Mouse (Mus musculus): Measurements from ENCODE around the gene Prdm10.

The Prdm10 gene

DNA sequence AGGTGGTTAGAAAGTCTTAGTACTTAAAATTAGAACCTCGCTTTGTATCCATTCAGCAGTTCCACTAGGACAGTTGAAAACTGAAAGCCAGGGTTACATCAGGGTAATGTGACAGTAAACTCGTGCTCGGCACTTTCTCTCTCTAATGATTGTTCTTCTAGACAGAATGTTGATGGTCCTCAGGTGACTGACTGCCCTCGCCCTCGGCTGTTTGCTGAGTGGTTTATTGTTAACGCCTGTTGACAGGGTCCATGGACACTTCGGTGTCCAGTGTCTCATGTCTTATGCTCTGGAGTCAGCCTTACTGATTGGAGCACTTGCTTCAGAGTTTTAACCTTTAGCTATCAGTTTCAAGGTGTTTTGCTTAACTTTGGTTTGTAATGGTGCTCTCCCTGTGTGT, 73.7 kb downstream of the Prdm10 start:
- no peak for DNase-seq (ENCODE audit: low read depth, low spot score)

DNA sequence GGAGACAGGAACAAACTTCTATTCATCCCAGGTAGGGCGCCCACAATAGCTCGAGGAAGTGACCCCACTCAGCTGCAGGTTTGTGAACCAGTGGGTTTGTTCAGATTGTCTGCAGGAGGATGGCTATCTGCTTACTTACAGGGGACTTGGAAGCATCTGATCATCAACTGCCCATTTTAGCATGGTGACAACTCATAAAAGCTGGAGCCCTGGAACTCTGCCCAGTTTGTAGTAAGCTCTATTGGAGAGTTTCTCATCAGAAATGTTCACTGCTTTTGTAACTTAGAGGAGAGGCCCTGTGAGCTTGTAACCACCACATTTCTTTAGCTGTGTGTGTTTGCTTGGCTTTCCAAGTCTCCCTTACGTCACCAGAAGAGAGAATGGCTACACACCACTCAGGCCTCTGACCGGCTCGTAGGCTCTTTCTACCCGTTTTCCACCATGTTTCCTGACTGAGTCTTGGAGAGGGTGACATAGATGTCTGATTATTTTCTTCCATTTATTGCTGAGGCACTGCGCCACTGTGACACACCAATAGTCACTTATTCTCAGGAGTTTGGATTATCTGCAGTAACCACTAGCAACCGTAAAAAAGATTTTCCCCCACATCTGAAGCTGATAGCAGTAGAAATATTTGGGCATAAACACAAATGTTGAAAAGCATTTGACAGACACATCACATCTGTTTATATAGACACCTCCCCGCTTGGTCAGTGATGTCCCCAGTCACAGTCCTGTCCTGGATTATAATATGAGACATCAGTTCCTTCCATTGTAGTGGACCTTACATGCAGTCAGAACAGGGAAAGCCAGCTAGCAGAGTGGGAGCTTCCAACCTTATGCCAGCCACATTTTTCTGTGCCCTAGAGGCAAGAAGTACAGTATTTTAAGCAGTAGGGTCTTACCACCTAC, 83.6 kb downstream of the Prdm10 start:
- DNase-seq (ENCODE audit: low read depth, low spot score), result no peak

DNA sequence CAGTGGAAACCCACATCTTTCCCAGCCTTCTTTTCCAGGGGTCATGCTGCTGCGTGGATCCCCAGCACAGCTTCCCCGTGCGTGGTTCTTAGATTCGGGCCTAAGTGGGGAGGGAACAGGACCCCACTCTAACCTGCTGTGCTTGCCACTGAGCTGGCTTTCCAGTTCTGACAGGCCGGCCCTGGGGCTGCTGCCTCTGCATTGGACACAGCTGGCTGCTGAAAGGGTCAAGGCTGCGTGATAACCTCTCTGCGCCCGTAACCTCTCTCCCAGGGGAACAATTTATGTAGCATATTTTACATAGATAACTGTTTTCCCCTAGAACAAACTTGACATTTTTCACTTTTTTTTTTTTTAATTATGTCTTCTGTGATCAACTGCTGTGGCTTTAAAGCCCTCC, 84.7 kb downstream of the Prdm10 start:
- DNase-seq (ENCODE audit: low read depth, low spot score), result no peak

DNA sequence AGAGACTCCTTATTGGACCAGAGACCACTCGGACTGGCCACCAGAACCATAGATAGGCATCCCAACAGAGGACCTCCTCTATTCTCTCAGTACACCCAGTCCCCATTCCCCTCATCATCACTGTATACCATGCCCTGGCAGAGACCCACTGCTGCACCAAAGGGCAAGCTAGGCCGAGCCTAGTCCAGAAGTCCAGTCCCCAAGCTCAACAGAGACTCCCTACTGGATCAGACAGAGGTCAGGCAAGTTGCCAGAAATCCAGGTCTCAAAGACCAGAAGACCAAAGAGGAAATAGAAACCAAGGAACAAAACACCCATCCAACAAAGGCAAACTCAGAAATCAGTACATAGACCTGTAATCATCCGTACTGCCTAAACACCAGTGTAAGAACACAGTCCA, 91.4 kb downstream of the Prdm10 start:
- no peak for DNase-seq (ENCODE audit: low read depth, low spot score)

DNA sequence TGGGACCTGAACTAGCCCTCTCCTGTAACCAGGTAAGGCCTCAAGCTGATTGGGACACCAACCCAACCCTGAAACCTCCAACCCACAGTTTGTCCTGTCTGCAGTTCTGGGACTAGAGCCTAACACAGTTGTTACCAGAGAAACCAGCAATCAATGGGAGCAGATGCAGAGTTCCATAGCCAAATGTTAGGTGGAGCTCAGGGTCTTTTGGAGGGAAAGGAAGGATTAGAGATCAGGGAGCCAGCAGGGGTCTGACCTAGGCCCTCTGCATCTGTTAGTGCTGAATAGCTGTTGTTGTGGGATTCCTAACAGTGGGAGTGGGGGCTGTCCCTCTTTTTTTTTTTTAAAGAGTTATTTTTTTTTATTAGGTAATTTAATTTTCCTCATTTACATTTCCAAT, 96.3 kb downstream of the Prdm10 start:
- no peak for DNase-seq (ENCODE audit: low read depth, low spot score)

DNA sequence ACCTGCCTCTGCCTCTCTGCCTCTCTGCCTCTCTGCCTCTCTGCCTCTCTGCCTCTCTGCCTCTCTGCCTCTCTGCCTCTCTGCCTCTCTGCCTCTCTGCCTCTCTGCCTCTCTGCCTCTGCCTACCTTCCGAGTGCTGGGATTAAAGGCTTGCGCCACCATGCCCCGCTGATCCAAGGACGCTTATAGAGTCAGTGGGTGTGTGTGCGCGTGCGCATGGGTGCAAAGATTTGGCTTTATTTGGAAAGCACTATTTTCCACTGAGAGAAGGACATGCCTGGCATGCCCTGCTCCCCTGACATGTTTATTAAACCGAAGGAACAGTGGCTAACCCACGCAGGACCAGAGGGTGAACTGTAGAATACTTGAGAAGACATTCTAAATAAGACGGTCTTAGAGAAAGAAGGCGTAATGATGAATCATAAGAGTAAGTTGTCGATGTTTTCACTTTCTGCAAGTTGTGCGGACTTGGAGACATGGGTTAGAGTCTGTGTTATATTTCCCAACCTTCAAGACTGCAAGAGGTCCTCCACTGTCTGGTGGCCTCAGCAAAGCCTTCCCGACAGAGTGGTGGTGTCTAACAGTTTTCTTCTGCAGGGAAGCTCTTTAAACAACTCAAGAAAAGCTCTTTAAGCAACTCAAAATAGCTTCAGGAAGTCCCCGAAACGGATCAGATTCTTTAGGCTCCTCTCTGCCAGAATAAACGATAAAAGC, 104.6 kb downstream of the Prdm10 start:
- no peak for DNase-seq (ENCODE audit: low read depth, low spot score)

DNA sequence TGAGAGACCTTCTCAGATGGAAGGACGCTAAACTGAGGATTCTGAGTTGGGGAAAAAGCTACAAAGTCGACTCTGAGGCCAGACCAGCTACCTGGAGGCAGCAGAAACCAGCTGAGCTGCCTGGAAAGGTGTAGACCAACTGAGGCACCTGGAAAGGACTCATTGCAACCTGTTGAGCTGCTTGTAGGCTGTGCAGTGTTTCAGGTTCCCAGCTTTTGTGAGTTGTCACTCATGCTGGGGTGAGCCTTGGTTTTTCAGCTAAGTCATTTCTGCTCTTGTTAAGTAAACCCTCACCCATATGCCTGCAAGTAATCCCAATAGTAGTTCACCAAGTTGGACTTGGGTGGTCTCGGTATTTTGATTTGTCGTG, 105.1 kb downstream of the Prdm10 start:
- DNase-seq (ENCODE audit: low read depth, low spot score), result no peak

DNA sequence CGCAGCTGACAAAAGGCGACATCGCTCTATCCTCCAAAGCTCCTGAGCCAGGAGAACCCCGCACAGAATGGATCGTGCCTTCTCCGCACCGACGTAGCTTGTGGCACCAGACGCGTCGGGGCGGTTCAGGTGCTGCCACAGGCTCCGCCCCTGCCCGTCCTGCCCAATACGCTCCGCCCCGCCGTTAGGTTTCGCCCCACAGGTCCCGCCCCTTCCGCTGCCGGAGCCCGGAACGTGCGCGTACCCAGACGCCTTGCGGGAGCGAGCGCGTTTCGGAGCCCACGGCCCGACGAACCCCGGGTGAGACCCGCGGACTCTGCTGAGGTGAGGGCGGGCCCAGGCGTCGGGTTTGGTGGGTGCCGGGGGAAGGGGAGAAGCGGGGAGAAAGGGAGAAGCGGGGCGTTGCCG, 105.6 kb downstream of the Prdm10 start, which contains the start of gene Nfrkb:
Gene Nfrkb, plus strand, starts transcription at position 246 of the 408 bp plus-strand sequence.
- DNase-seq (ENCODE audit: low read depth, low spot score), result peak; percentile 84

DNA sequence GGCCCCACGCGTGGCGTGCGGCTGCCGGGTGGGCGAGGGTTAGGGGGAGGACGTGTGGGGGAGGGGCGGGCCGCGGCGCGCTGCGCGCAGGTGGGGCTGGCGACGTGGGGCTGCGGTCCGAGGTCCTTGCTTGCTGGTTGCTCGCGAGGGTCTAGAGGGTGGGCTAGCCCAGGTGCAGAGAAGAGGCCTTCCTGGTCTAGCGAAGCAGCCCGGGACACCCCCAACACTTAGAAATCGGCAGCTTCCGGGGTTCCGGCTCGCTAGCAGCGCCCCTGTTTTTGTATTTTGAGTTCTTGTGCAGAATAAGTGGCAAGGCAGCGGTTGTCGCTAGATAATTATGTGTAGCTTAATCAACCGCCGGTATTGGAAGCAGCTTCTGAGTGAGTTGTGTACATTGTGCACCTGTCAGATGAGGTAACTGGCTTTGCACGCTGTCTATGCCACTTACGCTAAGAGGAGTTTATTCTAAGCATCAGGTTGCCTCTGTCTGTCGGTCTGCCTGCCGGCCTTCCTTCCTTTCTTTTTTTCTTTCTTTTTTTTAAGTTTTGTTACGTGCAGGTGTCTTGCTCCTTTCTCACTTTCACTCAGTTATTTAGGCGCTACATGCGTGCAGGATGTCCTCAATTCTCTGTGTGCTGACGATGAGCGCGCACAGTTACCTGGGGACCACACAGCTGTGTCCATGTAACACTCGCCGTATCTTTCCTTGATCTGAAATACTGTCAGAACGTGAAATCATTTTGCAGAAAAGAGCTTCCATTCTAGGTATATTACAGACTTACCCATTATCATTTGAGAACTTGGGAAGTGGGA, 106.2 kb downstream of the Prdm10 start:
- DNase-seq (ENCODE audit: low read depth, low spot score), result no peak

DNA sequence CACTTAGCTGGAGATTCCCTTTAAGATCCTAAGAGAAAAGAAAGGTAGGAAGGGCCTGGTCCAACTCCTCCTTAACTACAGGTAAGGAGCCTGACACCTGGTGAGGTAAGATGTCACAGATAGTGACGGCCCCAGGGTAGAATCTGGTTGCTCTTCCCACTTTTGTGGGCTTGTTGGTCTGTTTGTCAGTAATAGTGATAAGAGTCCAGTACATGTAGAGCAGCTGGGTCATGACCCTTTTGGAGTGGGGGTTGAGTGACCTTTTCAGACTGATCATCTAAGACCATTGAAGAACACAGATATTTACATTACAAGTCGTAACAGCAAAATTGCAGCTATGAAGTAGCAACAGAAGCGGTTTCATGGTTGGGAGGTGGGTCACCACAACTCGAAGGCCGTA, 106.9 kb downstream of the Prdm10 start:
- DNase-seq (ENCODE audit: low read depth, low spot score), result no peak

DNA sequence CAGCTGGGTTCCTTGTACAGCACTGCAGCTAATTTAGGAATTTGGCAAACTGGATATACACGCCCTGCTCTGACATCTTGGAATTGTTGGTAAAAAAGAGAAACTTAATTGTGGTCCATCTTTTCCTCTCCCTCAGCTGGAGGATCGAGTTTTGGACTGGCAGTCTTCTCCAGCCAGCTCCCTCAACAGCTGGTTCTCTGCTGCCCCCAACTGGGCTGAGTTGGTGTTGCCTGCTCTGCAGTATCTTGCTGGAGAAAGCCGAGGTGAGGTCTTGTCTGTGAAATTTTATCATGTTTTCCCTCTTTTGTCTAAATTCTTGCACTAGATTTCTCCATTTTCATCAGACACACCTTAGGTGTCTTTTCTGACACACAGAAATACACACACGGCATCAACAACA, 120.1 kb downstream of the Prdm10 start:
- no peak for DNase-seq (ENCODE audit: low read depth, low spot score)

DNA sequence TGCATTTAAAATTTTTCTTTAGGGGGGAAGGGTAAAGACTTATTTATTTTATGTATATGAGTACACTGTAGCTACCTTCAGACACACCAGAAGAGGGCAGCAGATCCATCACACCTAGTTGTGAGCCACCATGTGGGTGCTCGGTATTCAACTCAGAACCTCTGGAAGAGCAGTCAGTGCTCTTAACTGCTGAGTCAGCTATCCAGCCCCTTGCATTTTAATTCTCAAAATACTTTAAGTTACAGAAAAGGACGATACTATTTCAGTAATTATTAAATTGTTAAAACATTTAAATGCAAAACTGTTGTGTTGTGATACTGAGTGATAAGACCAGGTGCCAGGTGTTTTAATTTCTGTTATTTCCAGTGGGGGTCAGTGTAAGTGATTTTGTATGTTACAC, 124.0 kb downstream of the Prdm10 start:
- DNase-seq (ENCODE audit: low read depth, low spot score), result no peak

DNA sequence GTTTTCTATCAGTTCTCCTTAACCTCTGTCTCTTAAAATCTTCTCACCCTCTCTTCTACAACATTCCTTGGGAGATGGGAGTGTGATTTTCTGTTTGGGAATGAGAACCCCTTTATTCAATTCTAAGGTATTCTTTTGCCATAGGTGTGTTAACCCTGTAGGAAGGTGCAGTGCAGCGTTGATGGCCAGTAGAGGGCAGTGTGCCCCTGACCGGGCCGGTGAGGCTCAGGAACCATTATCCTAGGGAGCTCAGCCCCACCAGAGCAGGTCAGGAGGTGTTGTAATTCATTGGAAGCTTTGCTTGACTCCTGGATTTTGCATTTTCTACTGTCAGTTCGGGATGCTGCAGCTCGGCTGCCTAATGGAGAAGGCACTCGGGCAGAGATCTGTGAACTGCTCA, 124.9 kb downstream of the Prdm10 start:
- no peak for DNase-seq (ENCODE audit: low read depth, low spot score)

DNA sequence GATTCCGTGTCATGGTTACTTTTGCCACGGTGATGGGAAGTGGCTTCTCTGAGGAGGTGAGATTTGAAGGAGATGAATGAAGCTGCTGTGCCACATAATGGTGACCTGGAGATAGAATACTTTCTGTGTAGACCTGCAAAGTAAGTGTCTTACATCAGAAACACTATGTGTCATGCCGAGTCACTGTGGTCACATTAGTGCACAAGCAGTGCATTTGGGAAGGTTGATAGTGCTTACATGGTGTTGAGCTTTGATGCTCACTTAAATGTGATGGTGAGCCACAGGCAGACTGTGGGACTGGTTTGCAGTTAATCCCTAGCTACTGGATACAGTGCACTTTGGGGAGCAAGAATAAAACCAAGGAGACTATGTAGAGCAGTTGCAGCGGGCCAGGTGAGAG, 131.8 kb downstream of the Prdm10 start:
- no peak for DNase-seq (ENCODE audit: low read depth, low spot score)

DNA sequence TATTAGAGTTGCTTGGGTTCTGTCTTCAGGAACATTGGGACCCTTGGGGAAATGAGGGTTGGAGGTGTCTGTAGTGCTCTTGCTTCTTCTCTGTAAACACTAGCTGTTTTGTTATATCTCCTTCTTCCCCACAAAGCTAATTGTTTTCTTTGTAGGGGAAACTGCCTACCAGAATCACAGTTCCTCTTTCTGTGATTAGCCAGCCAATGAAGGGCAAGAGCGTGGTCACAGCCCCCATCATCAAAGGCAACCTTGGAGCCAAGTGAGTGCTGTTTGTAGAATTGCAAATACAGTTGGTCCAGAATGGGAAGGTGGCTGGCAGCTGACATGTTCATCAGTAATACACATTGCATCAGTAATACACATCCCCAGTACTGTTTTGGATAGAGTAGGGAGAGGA, 138.5 kb downstream of the Prdm10 start:
- no peak for DNase-seq (ENCODE audit: low read depth, low spot score)

DNA sequence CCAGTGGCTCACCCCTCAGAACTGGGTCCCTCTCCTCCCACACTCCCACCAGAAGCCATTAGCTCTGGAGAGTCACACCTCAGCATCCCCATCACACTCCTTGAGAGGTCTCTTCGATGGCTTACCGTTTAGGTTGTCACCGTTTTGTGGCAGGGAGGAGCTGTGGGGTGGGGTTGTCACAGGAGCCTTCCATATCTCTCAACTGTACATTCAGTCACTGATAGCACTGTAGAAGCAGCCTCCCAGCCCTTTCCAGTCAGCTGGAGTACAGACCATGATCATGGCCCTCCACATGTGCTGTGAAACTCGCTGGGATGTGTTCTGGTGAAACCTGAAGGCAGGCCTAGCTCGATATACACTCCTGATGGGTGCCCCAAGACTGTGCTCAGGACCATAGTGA, 141.8 kb downstream of the Prdm10 start:
- DNase-seq (ENCODE audit: low read depth, low spot score), result no peak

DNA sequence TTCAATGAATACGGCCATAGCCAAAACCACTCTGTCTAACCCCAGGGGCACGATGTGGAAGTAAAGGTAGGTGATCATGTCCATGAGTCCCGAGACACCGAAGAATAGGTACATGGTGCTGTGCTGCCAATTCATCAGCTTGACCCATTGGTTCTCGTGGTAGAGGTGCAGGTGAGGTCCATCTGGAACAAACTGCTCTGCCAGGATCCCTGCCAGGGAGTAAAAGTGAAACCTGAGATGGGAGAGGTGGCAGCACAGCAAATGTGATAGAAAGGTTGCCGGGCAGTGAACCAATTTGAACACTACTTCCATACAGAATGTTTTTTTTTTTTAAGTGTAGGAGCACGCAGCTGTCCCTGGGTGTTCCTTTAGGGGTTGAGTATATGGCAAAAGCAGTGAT, 148.6 kb downstream of the Prdm10 start:
- no peak for DNase-seq (ENCODE audit: low read depth, low spot score)

DNA sequence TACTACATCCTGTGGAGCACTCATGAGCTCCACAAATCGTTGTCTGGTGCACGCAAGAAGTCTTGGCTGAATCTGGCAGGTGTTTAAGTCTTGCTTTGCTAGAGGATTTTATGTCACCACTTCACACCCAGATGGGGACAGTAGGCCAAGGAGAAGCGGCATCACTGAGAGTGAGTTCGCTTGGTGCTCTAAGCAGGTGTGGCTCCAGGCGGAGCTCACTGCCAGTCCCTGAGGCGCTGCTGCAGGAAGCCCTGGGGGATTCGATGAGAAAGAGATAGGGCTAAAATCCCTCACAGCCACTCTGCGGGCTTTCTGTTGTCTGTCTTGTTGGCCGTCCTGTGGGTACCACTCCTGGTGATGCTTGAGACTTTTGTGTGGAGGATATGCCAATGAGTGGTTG, 149.7 kb downstream of the Prdm10 start:
- no peak for DNase-seq (ENCODE audit: low read depth, low spot score)
